Mouse (Mus musculus): ENCODE results near the gene Ikzf1. TPM values are rescaled to one million over a fixed set of nuclear protein-coding genes. Genes with fewer than 3 reads are reported as not detected.
A peak's percentile ranks its signal among the peaks of the same experiment; 100 is the strongest.

Ikzf1 gene
- total RNA-seq, 2 experiments from 2014 or later, result 3.1 to 3.3 TPM

GRCm38 (mm10) chr11:11804421-11804820, 119.6 kb downstream of the Ikzf1 start:
- intact Hi-C loops (cut with DNase I), result no loop called here
- DNase-seq, result no peak

DNA sequence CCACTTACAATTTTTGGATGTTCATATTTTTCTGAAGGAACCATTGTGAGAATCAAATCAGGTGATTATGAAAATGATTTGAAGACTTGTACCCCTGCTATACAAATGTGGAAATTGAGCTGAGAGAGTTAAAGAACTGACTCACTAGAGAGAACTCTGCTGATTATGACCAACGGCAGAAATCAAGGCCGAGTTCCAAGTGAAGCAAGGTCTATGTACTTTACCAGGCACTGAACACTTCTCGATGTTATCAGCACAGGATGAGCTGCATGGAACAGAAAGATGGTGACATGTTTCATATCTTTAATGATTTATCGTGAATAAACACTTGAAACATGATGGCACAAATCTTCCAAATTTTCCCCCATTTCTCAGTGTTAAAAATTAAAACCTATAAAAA, 121.1 kb downstream of the Ikzf1 start:
- intact Hi-C loops (cut with DNase I), result no loop called here
- DNase-seq, result no peak

- no peak for DNase-seq
- intact Hi-C loops (cut with DNase I), result loop anchor here (2.0 kb wide), 1 partner anchor 483 kb away; no protein-coding TSS in a partner anchor
Observed at GRCm38 (mm10) chr11:11808035-11808819, 123.4 kb downstream of the Ikzf1 start.

- intact Hi-C loops (cut with DNase I), result loop anchor here (2.0 kb wide), 1 partner anchor 482 kb away; no protein-coding TSS in a partner anchor
- peak; percentile 98 for DNase-seq
Observed at GRCm38 (mm10) chr11:11808820-11809403, 124.1 kb downstream of the Ikzf1 start, which contains the start of gene Fignl1. Gene Fignl1 (minus strand): TSS chr11:11808962.

- no peak for DNase-seq
- intact Hi-C loops (cut with DNase I), result loop anchor here (2.0 to 10.0 kb wide), 3 partner anchors 395 to 733 kb away; no protein-coding TSS in a partner anchor
Observed at GRCm38 (mm10) chr11:11809404-11810175, 124.8 kb downstream of the Ikzf1 start.

- DNase-seq, result peak; percentile 84 to 87
Observed at GRCm38 (mm10) chr11:11811906-11812480, 127.2 kb downstream of the Ikzf1 start.

GRCm38 (mm10) chr11:11815737-11816136, 130.9 kb downstream of the Ikzf1 start:
- intact Hi-C loops (cut with DNase I), result loop anchor here (10.0 kb wide), 1 partner anchor 389 kb away; no protein-coding TSS in a partner anchor
- DNase-seq, result no peak

More at GRCm38 (mm10) chr11:11811906-11812480, 127.2 kb downstream of the Ikzf1 start:
- intact Hi-C loops (cut with DNase I), result loop anchor here (1.0 to 10.0 kb wide), 3 partner anchors 161 to 730 kb away; no protein-coding TSS in a partner anchor

- intact Hi-C loops (cut with DNase I), result loop anchor here (10.0 kb wide), 1 partner anchor 386 kb away; no protein-coding TSS in a partner anchor
- DNase-seq, result no peak
Observed at GRCm38 (mm10) chr11:11818797-11819196, 134.0 kb downstream of the Ikzf1 start.

GRCm38 (mm10) chr11:11819206-11819605, 134.4 kb downstream of the Ikzf1 start:
- no peak for DNase-seq
- intact Hi-C loops (cut with DNase I), result loop anchor here (10.0 kb wide), 1 partner anchor 386 kb away; no protein-coding TSS in a partner anchor

GRCm38 (mm10) chr11:11820251-11820650, 135.4 kb downstream of the Ikzf1 start:
- peak; percentile 90 to 93 for DNase-seq

GRCm38 (mm10) chr11:11820737-11821136, 135.9 kb downstream of the Ikzf1 start:
- peak in 1 of 2 experiments; percentile 44 for DNase-seq
- intact Hi-C loops (cut with DNase I), result loop anchor here (1.0 to 5.0 kb wide), 5 partner anchors 153 to 712 kb away; no protein-coding TSS in a partner anchor

More at GRCm38 (mm10) chr11:11820251-11820650, 135.4 kb downstream of the Ikzf1 start:
- intact Hi-C loops (cut with DNase I), result loop anchor here (1.0 to 5.0 kb wide), 4 partner anchors 153 to 712 kb away; no protein-coding TSS in a partner anchor

DNA sequence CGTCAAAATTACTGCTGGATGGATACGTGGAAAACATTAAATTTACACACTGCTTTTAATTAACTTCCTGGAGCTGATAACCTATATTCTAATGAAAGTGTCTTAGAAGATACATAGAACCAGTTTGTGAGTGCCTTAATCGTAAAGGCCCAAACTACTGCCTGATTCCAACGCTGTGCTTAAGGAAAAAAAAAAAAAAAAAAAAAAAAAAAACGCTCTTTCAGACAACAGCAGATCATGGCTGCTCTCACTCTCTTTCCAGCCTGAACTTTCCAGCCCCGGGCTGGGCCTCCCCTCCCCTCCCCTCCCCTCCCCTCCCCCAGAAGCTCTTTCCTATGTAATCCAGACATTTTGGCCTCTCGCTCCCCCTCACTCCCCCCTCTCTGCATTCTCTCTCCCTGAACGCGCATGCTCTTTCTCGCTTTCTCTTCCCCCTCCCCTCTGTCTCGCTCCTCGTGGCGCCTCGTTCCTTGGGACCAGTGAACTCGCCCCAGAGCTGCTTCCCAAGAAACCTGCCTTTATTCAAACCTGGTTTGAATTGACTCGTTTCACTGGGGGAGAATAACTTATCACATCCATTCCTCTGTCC, 136.7 kb downstream of the Ikzf1 start:
- DNase-seq, result peak in 1 of 2 experiments; percentile 50
- intact Hi-C loops (cut with DNase I), result loop anchor here (1.0 to 5.0 kb wide), 4 partner anchors 216 to 711 kb away; no protein-coding TSS in a partner anchor

Other genes starting within 250 kb of the Ikzf1 start
- gene Spata48, start 222.9 kb upstream of the Ikzf1 start, total RNA-seq (2021), result 1 to 10 TPM; 1.6 to 1.8 TPM
- gene Zpbp, start 222.6 kb upstream of the Ikzf1 start, total RNA-seq (2021), result under 1 TPM; 0.37 to 0.48 TPM
- not detected for gene 4930512M02Rik, start 57.2 kb upstream of the Ikzf1 start, total RNA-seq (2021)
- 1 to 10 TPM; 5.6 to 6.7 TPM for gene Fignl1, start 124.0 kb downstream of the Ikzf1 start, total RNA-seq (2021)
- 10 to 100 TPM; 11.0 to 11.9 TPM for gene Ddc, start 213.1 kb downstream of the Ikzf1 start, total RNA-seq (2021)

Measured in heart, postnatal 10 days (tissue).